Mouse (Mus musculus) right cerebral cortex, postnatal 4 days (tissue): ENCODE measurements at regions not wholly inside any gene's neighbourhood (a gene's known extent, or its start where the extent isn't known, plus 50 kb on each side); places are given as distances from the start of the nearest gene placed in this dataset.

Experiments used
- DNase-seq: peaks from one replicate; pipeline ENCODE4 v3.0.0-alpha.2; 2022

DNA sequence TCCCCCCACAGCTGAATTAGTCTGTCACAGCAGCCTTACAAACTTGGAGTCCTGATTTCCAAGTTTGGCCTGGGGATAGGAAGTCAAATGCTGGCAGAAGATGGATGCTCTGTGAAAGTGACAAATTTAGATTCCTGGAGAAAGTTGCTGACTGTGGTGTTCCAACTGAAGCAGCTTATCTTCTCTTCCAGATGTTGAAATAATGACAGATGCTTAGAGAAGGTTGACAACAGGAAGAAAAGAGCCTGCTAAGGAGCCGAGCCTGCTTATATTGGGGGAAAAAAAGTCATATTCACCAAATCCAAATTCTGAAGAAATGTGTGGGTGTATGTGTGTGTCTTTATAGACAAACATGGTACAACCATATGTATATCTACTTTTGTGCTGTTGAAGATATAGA lies 1380.4 kb upstream of the Cdh8 start:
- DNase-seq: no peak

- DNase-seq: no peak
Measured at GRCm38 (mm10) chr8:100793951-100794350, 1377.7 kb upstream of the Cdh8 start.

GRCm38 (mm10) chr8:100790592-100791141 lies 1374.4 kb upstream of the Cdh8 start:
- DNase-seq: no peak

GRCm38 (mm10) chr8:100788132-100788531 lies 1371.9 kb upstream of the Cdh8 start:
- no peak for DNase-seq

GRCm38 (mm10) chr8:100772742-100773370 lies 1356.6 kb upstream of the Cdh8 start:
- peak; percentile 61 for DNase-seq

DNA sequence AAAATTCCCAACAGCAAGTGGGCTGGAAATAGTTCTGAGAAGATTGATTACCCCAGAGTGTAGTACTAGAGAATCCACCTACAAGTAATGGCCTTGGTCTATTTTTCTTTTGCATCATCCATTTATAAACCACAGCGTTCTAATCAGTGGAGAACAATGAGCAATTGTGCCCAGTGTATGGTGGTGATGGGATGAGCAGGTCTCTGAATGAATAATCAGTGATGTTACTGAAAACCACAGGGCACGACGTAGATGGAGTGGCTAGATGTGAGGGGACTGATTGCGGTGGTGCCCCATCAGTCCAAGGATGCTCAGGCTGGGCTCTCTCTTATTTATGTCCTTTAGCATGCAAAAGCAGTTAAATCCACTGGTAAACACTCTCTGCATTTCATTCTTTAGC lies 1353.3 kb upstream of the Cdh8 start:
- no peak for DNase-seq

- DNase-seq: no peak
Measured at GRCm38 (mm10) chr8:100733927-100734326, 1317.7 kb upstream of the Cdh8 start.

DNA sequence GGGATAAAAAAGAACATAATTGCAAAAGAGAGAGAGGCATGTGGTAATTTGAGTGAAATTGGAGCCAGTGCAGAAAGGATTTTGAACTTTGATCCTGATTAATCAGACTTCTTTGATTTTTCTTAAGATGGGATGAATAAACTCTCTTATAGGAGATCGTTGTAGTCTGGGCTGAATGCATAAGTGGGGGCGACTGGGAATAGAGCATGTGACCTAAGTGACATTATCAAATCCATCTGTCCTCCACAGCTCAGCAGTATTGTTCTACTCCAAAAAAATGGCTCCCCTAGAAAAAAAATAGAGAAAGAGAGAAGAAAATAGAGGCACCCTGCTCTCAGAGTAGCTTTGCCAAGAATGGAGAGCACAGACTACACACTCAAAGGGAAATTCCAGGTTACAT lies 1286.1 kb upstream of the Cdh8 start:
- no peak for DNase-seq

DNA sequence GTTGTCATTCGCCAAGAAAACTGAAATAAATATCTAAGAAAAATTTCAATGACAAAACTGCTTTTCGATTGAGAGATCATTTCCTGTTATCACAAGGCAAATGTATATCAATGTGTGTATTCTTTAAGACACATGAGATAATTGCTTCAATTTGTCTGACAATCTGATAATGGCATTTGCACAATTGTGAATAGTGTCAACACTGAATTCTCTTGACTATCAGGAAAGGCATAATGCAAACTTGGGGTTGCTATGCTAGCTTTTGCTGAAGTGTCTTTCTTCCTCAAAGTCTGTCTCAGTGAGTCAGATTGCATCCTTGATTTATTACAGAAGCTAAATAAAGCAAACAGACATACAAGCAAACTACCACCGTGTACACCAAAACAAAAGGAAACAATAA lies 1278.8 kb upstream of the Cdh8 start:
- DNase-seq: no peak

DNA sequence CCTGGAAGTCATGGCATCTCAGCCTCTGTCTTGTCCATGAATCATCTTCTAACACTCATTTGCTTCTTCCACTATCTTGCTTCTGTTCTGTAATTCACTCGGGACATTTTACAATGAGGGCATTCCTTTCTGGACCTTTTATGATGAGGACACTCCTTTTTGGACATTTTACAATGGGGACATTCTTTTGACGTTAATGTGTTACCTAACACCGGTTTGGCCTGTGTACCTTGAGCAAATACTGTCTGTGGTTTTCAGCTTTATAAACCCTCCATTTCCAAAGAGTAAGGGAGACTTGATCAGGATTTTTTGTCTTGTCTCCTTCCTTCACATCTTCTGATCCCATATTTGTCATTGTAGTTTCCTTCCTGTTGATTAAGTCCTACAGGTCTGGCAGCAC lies 1262.3 kb upstream of the Cdh8 start:
- DNase-seq: no peak
